Mouse (Mus musculus): ENCODE data around the gene Pik3ap1. TPM values are rescaled to one million over a fixed set of nuclear protein-coding genes. Genes with fewer than 3 reads are reported as not detected.

Gene Pik3ap1
- total RNA-seq, 2 experiments from 2014 or later, result 2.0 to 2.1 TPM

- no peak for DNase-seq (ENCODE audit: low spot score in 2 of 2)
- Histone ChIP-seq H3K4me3 (no peak overlapping the region), H3K27ac (no peak overlapping the region)
- no peak for TF ChIP-seq CTCF (conservative IDR thresholded peaks at IDR 0.05)
Measured at GRCm38 (mm10) chr19:41364509-41364908, 20.4 kb downstream of the Pik3ap1 start.

GRCm38 (mm10) chr19:41362963-41363362 lies 21.9 kb downstream of the Pik3ap1 start:
- TF ChIP-seq CTCF (conservative IDR thresholded peaks at IDR 0.05), result no peak
- Histone ChIP-seq H3K27ac (no peak overlapping the region), H3K4me3 (no peak overlapping the region)
- no peak for DNase-seq (ENCODE audit: low spot score in 2 of 2)

GRCm38 (mm10) chr19:41360459-41360858 lies 24.4 kb downstream of the Pik3ap1 start:
- DNase-seq (ENCODE audit: low spot score in 2 of 2), result no peak
- no peak overlapping the region for H3K27ac ChIP-seq
- TF ChIP-seq CTCF (conservative IDR thresholded peaks at IDR 0.05), result no peak
- no peak overlapping the region for H3K4me3 ChIP-seq

- Histone ChIP-seq H3K4me3 (no peak overlapping the region), H3K27ac (no peak overlapping the region)
- TF ChIP-seq CTCF (conservative IDR thresholded peaks at IDR 0.05), result no peak
- no peak for DNase-seq (ENCODE audit: low spot score in 2 of 2)
Measured at GRCm38 (mm10) chr19:41354287-41354951, 30.5 kb downstream of the Pik3ap1 start.

GRCm38 (mm10) chr19:41349624-41350023 lies 35.3 kb downstream of the Pik3ap1 start:
- H3K4me3 ChIP-seq, result no peak overlapping the region
- no peak overlapping the region for H3K27ac ChIP-seq
- no peak for DNase-seq (ENCODE audit: low spot score in 2 of 2)
- no peak for TF ChIP-seq CTCF (conservative IDR thresholded peaks at IDR 0.05)

- TF ChIP-seq CTCF (conservative IDR thresholded peaks at IDR 0.05), result no peak
- DNase-seq (ENCODE audit: low spot score in 2 of 2), result no peak
- no peak overlapping the region for H3K27ac ChIP-seq
- H3K4me3 ChIP-seq, result no peak overlapping the region
Measured at GRCm38 (mm10) chr19:41348161-41348560, 36.7 kb downstream of the Pik3ap1 start.

GRCm38 (mm10) chr19:41347326-41347725 lies 37.6 kb downstream of the Pik3ap1 start:
- Histone ChIP-seq H3K4me3 (no peak overlapping the region), H3K27ac (no peak overlapping the region)
- no peak for DNase-seq (ENCODE audit: low spot score in 2 of 2)
- no peak for TF ChIP-seq CTCF (conservative IDR thresholded peaks at IDR 0.05)

- Histone ChIP-seq H3K4me3 (no peak overlapping the region), H3K27ac (no peak overlapping the region)
- no peak for TF ChIP-seq CTCF (conservative IDR thresholded peaks at IDR 0.05)
- DNase-seq (ENCODE audit: low spot score in 2 of 2), result no peak
Measured at GRCm38 (mm10) chr19:41346099-41346850, 38.6 kb downstream of the Pik3ap1 start.

- DNase-seq (ENCODE audit: low spot score in 2 of 2), result no peak
- TF ChIP-seq CTCF (conservative IDR thresholded peaks at IDR 0.05), result no peak
- Histone ChIP-seq H3K4me3 (no peak overlapping the region; the same call in 1 of the 2 replicates), H3K27ac (peak overlapping the region; percentile 15; the same call in 1 of the 2 replicates)
Measured at GRCm38 (mm10) chr19:41345028-41345741, 39.7 kb downstream of the Pik3ap1 start.

GRCm38 (mm10) chr19:41344666-41345027 lies 40.3 kb downstream of the Pik3ap1 start:
- no peak for DNase-seq (ENCODE audit: low spot score in 2 of 2)
- Histone ChIP-seq H3K27ac (peak overlapping the region; percentile 15; the same call in 1 of the 2 replicates), H3K4me3 (no peak overlapping the region)
- TF ChIP-seq CTCF (conservative IDR thresholded peaks at IDR 0.05), result no peak

GRCm38 (mm10) chr19:41342592-41343090 lies 42.3 kb downstream of the Pik3ap1 start:
- no peak for TF ChIP-seq CTCF (conservative IDR thresholded peaks at IDR 0.05)
- DNase-seq (ENCODE audit: low spot score in 2 of 2), result no peak
- Histone ChIP-seq H3K4me3 (no peak overlapping the region), H3K27ac (no peak overlapping the region)

GRCm38 (mm10) chr19:41341677-41342076 lies 43.2 kb downstream of the Pik3ap1 start:
- Histone ChIP-seq H3K4me3 (no peak overlapping the region), H3K27ac (0 out of 2 replicates have a peak overlapping the region, but pooled peaks have one; percentile 48)
- TF ChIP-seq CTCF (conservative IDR thresholded peaks at IDR 0.05), result no peak
- DNase-seq (ENCODE audit: low spot score in 2 of 2), result no peak

All from layer of hippocampus, adult 2 months (tissue).